Mouse (Mus musculus): Measurements from ENCODE around the gene Gsg1l2.

Gene Gsg1l2

GRCm38 (mm10) chr11:67819604-67820003 is 45.2 kb downstream of the Gsg1l2 start:
- DNase-seq (ENCODE audit: low spot score): peak; percentile 74

GRCm38 (mm10) chr11:67820221-67820620 is 45.8 kb downstream of the Gsg1l2 start:
- peak; percentile 83 for DNase-seq (ENCODE audit: low spot score)

GRCm38 (mm10) chr11:67821560-67821959 is 47.2 kb downstream of the Gsg1l2 start:
- DNase-seq (ENCODE audit: low spot score): no peak

GRCm38 (mm10) chr11:67828360-67829059 is 54.1 kb downstream of the Gsg1l2 start:
- DNase-seq (ENCODE audit: low spot score): peak; percentile 10

- no peak for DNase-seq (ENCODE audit: low spot score)
These were observed 55.1 kb downstream of the Gsg1l2 start for GRCm38 (mm10) chr11:67829530-67829929.

- DNase-seq (ENCODE audit: low spot score): no peak
These were observed 57.4 kb downstream of the Gsg1l2 start for GRCm38 (mm10) chr11:67831820-67832219.

- DNase-seq (ENCODE audit: low spot score): no peak
These were observed 61.1 kb downstream of the Gsg1l2 start for GRCm38 (mm10) chr11:67835408-67836078.
